Mouse (Mus musculus): ENCODE measurements around the gene Prrt1.

Gene Prrt1

DNA sequence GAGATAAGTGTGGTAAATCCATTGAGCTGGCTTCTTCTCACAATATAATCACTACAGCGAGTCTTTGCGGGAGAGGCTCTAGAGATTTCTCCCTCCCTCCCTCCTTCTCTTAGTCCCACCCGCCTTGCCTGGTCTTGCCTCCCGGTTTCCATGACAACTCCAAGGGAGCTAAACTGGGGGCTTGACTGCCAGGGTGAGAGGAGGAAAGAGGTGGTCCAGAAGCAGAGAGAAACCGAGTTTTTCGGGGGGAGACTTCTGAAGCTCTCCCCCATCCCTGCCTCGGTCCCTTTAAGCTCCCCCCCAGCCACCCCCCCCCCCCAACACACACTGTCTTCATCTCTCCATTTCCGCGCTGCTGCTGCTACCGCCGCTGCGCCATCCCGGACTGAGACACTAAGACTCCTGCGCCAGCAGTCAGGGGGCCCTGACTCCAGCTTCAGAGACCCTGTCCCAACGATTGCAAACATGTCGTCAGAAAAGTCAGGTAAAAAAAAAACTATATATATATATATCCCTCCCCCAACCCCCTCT is at the start of gene Prrt1:
Gene Prrt1 (plus strand): TSS at position 313 of the 531 bp plus-strand sequence.
- no peak for DNase-seq

DNA sequence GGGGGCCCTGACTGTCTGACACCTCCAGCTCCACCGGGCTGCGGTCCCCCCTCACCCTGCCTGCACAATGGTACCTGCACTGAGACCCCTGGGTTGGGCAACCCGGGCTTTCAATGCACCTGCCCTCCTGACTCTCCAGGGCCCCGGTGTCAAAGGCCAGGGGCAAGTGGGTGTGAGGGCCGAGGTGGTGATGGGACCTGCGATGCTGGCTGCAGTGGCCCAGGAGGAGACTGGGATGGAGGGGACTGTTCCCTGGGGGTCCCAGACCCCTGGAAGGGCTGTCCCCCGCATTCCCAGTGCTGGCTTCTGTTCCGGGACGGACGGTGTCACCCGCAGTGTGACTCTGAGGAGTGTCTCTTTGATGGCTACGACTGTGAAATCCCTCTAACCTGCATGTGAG is 46.8 kb upstream of the Prrt1 start:
- no peak for DNase-seq

- DNase-seq, result peak; percentile 41
Observed at GRCm38 (mm10) chr17:34583397-34583796, 45.9 kb upstream of the Prrt1 start.

DNA sequence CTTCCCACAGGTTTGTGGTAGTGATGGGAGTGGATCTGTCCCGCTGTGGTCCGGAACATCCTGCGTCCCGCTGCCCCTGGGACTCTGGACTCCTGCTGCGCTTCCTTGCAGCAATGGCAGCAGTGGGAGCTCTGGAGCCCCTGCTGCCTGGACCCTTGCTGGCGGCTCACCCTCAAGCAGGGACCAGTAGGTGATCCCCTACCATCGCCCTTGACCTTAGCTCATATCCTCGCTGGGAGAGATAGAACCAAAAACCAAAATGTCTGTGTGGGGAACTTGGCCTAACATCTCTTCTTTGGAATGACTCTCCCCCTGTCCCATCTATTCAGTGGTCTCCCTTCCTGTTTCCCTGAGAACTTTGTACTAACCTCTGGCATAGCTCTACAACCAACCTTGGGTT is 45.5 kb upstream of the Prrt1 start:
- no peak for DNase-seq

DNA sequence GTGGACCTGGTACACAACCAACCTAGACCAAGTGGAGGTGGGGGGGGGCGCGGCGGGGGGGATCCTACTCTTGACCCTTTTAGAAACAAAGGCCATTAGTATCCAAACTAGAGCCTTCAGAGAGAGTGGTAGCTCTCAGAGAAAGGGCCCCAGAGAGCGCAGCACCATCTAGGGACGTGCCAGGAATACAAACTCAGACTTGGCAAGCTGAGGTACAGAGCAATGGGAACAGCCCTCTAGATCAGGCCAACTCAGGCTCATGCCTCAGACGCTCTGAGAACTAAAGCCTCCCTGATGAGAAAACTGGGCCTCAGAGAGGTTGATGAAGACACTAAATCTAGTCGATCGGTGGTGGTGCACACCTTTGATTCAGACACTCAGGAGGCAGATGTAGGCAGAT is 44.2 kb upstream of the Prrt1 start:
- DNase-seq, result no peak

DNA sequence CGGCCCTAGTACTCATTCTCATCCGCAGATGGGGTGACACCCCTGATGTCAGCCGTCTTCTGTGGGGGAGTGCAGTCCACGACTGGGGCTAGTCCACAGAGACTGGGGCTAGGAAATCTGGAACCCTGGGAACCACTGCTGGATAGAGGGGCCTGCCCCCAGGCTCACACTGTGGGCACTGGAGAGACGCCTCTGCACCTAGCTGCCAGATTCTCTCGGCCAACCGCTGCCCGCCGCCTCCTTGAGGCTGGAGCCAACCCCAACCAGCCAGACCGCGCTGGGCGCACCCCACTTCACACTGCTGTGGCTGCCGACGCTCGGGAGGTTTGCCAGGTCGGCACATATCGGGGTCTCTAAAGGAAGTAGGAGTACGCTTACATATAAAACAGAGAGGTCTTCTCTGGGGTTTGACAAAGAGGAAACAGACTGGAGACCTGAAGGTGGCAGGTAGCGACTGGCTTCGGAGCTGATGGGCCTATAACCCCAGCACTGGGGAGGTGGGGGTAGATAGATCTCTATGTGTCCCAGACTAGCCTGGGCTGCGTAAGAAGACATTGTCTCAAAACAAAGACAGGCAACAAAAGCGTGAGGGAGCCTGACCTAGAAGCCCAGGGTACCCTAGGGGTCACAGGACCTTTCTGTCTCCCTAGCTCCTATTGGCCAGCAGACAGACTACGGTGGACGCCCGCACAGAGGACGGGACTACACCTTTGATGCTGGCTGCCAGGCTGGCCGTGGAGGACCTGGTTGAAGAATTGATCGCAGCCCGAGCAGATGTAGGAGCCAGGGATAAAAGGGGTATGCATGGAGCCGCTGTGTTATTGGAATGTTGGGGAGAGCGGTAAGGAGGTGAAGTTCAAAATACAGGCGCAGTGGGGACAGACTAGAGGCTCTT is 43.2 kb upstream of the Prrt1 start:
- no peak for DNase-seq

- peak; percentile 94 for DNase-seq
Observed at GRCm38 (mm10) chr17:34586796-34587422, 42.4 kb upstream of the Prrt1 start.

DNA sequence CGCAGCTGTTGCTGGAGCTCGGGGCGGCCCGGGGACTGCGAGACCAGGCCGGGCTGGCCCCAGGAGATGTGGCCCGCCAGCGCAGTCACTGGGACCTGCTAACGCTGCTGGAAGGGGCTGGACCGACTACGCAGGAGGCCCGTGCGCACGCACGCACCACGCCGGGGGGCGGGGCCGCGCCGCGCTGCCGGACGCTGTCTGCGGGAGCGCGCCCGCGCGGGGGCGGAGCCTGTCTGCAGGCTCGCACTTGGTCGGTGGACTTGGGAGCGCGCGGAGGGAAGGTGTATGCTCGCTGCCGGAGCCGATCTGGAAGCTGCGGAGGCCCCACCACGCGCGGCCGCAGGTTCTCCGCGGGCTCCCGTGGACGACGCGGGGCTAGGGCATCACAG is 41.9 kb upstream of the Prrt1 start:
- DNase-seq, result peak; percentile 99

DNA sequence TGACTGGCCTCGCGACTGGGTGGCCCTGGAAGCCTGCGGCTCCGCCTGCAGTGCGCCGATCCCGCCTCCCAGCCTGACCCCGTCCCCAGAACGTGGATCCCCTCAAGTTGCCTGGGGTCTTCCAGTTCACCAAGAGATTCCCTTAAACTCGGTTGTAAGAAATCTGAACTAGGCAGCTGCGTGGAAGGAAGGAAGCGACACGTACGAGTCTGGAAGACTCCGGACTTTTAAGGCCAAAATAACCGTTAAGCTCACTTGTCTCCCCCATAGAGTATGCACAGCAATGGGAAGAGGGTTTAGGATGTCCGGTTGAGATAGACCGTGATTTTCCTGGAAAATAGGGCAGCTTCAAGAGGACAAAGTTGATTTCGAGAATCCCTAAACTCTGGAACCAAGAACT is 41.5 kb upstream of the Prrt1 start:
- DNase-seq, result no peak

DNA sequence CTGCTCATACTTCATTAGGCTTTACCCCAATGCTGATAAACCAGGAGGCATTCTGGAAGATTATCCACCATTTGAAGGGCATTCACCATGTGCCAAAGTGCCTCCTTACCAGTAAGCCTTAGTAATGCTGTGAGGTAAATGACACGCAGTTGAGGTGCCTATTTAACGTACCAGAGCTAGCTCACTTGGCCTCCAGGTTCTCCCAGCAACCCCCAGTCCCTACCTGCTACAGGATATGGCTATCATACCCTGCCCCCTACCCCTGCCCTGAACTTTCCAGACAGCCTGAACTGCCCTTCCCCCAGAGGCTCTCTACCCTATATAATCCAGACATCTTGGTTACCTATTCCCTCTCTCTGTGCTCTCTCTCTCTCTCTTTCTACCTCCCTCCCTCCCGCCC is 40.6 kb upstream of the Prrt1 start:
- DNase-seq, result no peak

DNA sequence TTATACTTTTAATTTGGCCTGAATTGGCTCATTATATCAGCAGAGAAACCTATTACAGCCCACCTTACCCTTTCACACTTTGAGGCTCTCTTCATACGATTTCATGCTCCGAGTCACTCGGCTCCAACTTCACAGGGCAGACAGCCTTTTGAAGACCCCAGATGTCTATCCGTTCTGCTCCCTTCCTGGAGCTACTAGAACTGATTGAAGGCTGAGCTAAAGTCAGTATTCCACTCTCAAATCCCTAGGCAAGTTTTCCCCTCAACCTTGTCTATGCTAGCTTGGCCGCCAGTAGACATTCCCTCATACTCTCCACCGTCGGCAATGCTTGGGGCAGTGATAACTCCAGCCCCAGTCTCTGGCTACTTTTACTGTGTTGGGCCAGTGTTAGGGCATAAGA is 40.1 kb upstream of the Prrt1 start:
- DNase-seq, result no peak

DNA sequence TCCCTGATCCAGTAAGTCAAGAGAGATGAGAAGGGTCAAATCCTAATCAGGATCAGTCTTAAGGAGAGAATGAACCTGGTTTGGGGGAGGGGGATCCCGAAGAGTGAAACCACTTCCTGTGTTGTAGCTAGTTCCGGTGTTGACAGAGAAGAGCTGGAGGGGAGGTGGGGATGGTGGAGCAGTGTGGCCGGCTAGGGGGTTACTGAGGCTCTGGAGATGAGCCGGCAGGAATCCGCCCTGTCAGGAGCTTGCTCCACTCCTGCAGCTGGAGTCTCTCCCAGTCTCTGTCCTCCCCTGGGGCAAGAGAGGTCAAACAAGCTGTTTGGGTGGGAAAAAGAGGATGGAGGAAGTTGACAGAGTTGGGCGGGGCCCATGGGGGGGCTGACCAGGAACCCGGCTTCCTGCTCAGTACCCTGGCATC is 39.6 kb upstream of the Prrt1 start, which contains the start of gene Gpsm3:
Gene Gpsm3 (plus strand): TSS at position 126 of the 421 bp plus-strand sequence.
- DNase-seq, result peak; percentile 75

GRCm38 (mm10) chr17:34590154-34590987 is 39.0 kb upstream of the Prrt1 start:
- DNase-seq, result no peak

DNA sequence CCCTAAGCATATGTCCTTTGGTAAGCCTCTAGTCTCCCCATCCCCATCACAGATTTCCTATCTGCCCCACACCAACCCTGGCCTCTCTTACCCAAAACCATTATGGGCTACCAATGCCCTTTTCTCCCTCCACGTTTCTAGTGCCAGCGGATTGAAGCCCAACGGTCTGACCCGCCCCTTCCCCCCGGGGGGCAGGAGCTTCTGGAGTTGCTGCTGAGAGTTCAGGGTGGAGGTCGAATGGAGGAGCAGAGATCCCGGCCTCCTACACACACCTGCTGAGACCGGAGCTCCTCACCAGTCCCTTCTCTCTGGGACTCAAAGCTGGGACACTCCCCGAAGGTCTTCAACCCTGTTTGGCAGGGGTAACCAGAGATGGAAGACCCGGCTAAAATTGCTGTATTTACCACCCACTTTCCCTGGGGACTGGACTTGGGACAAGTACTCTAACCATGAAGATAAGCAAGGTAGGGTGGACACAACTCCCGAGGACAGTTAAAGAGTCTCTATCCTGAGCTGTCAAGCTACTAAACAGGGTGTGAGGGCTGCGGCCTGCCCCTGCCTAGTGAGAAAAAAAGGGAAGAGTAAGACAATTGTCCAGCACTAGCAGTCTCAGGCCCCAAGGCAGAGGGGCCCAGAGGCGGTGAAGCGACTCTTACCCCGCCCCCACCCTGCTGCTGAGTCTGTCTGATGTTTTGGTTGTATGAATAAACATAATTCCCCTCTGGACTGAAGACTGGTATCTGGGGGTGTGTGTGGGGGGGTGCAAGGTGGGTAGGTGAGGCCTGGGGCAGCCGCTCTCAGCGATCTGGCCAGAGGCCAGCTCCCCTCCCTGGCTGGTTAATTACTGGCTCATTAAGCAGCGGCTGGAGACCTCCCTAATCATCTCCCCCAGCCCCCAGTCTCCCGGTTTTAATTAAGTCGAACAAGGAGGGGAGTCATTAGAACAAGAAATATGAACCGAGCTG is 38.0 kb upstream of the Prrt1 start, which contains the start of gene Pbx2:
Gene Pbx2 (plus strand): TSS at position 238 of the 965 bp plus-strand sequence.
- DNase-seq, result peak; percentile 43

DNA sequence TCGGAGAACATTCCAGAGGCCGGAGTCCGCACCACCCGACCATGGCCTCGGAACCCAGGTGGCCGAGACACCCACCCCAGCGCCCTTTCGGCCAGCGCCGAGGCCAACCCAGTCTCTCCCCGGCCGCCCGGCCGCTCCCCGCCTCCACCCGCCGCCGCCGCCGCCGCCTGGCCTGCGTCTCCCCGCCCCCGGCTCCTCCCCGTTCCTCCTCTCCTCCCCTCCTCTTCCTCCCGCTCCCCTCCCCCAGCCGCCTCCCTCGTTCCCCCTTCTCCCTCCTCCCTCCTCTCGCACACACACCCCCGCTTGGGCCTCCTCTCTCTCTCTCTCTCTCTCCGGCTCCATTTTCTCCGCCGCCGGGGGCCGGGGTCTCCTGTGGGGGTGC is 37.3 kb upstream of the Prrt1 start:
- DNase-seq, result peak; percentile 94

DNA sequence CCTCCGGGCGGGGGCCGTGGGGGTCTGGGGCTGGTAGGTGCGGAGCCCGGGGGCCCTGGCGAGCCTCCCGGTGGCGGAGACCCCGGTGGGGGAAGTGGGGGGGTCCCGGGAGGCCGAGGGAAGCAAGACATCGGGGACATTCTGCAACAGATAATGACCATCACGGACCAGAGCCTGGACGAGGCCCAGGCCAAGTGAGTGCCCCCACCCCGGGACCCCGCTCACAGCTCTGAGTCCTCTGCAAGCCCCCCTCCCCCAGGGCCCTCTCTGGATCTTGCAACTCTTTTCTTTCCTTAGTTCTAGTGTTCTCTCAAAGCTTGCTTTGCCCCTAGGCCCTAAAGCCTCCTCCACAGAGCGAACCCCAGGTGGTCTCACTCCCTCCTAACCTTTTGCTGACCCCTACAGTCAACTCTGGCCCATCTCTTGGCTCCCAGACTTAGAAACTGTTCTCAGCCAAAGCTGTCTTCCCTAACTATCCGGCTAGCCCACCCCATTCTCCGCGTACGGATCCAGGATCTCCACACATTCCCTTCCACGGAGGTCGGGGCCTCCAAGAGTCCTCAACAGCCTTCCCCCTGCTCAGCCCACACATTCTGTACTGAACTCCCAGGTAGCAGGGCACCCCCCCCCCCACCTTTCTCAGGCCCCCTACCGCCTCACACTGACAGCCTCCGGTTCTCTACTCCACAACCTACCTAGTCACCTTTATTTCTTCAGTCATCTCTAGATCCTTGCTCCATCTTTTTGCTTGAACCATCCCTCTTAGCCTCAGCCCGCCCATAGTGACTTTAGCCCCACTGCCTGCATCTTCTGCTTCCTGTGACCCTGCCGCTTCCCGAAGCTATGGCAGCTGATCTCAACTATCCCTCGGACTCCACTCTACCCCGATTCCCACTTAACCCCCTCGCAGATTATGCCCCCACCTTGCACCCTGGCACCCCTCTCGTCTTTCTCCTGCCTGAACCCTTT is 36.5 kb upstream of the Prrt1 start:
- peak; percentile 57 for DNase-seq

DNA sequence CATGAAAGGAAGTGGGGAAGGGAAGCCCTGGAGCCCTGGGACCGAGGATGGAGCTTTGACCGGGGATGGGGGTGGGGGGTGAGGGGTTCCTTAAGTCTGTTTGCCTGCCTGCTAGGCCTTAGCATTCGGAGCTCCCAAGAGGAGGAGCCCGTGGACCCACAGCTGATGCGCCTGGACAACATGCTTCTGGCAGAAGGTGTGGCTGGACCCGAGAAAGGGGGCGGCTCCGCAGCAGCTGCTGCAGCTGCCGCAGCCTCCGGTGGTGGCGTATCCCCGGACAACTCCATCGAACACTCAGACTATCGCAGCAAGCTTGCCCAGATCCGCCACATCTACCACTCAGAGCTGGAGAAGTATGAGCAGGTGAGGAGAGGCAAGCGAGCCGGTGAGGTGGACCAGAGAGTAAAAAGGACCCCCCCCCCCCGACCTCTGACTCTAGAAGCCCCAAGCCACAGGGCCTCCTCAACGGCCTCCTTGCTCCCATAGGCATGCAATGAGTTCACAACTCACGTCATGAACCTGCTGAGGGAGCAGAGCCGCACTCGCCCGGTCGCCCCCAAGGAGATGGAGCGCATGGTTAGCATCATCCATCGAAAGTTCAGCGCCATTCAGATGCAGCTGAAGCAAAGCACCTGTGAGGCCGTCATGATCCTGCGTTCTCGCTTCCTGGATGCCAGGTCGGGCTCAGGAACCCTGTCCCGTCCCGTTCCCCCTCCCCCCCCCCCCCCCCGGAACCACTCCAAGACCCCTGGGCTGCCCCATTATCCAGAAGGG is 35.4 kb upstream of the Prrt1 start:
- peak; percentile 44 for DNase-seq

DNA sequence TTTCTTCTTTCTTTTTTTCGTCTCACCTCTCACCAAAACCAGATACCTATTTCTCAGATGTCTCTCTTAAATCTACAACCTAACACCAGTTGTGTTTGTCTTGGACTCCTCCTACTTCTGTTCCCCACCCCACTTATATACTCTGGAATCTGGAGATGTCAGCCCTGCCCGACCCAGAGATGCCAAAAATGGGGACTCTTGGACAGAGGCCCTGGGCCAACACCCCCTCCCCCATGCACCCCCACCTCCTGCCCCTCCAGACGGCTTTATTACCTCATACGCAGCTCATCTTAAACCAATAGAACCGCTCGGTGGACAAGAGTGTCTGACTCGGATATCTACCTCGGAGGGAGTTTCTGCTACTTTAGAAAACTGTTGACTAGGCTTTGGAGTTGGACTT is 33.2 kb upstream of the Prrt1 start:
- DNase-seq, result no peak

- DNase-seq, result no peak
Observed at GRCm38 (mm10) chr17:34597566-34598095, 31.7 kb upstream of the Prrt1 start, which contains the start of gene Ager. Ager (plus strand) TSS chr17:34597862.
